Mouse (Mus musculus) intestine, postnatal 0 days (tissue): ENCODE measurements around the gene Rtn4r. TPM values are rescaled to one million over a fixed set of nuclear protein-coding genes. Genes with fewer than 3 reads are reported as not detected.
A peak's percentile ranks its signal among the peaks of the same experiment; 100 is the strongest.

Source experiments
- ATAC-seq: fragments of 200-750 bp; cut with Nextera tagmentation; 2 replicates; pipeline ENCODE4 v1.8.0; 2017; ENCODE audit warnings: mild to moderate bottlenecking, moderate TSS enrichment, moderate library complexity
- H3K27ac ChIP-seq: fragments of 300-500 bp; sonication (generic); 2 replicates; pipeline ENCODE4 v1.5.1; 2014; ENCODE audit warnings: mild to moderate bottlenecking, low read depth, low read length, moderate library complexity
- H3K27me3 ChIP-seq: fragments of 300-500 bp; sonication (generic); replicated peaks from 2 replicates; pipeline ENCODE4 v1.6.1; 2014; ENCODE audit warnings: low read length, mixed read lengths; ENCODE audit not compliant: control insufficient read depth, insufficient read depth
- H3K36me3 ChIP-seq: fragments of 300-500 bp; sonication (generic); 2 replicates; pipeline ENCODE4 v1.6.1; 2014; ENCODE audit warnings: mild to moderate bottlenecking, moderate library complexity; ENCODE audit not compliant: control insufficient read depth, insufficient read depth
- H3K4me1 ChIP-seq: fragments of 300-500 bp; sonication (generic); replicated peaks from 2 replicates; pipeline ENCODE4 v1.6.1; 2014; ENCODE audit warnings: antibody characterized with exemption, low read length, mixed read lengths; ENCODE audit not compliant: control insufficient read depth, insufficient read depth
- H3K4me2 ChIP-seq: fragments of 300-500 bp; sonication (generic); replicated peaks from 2 replicates; pipeline ENCODE4 v1.6.1; 2014; ENCODE audit warnings: low read depth, mild to moderate bottlenecking, moderate library complexity
- H3K4me3 ChIP-seq: fragments of 300-500 bp; sonication (generic); 2 replicates; pipeline ENCODE4 v1.5.1; 2014; ENCODE audit warnings: low read depth, low read length
- H3K9ac ChIP-seq: fragments of 300-500 bp; sonication (generic); 2 replicates; pipeline ENCODE4 v1.6.1; 2014; ENCODE audit warnings: mild to moderate bottlenecking, low read depth, low read length
- H3K9me3 ChIP-seq: fragments of 300-500 bp; sonication (generic); 2 replicates; pipeline ENCODE4 v1.6.1; 2016; ENCODE audit warnings: mixed run types; ENCODE audit not compliant: control insufficient read depth
- CTCF ChIP-seq: sonication (generic); IDR thresholded peaks from 2 replicates; pipeline ENCODE4 v1.5.1; 2016; ENCODE audit warnings: low read depth, mild to moderate bottlenecking, control low read depth, antibody characterized with exemption, moderate library complexity
- WGBS: fragments of 180-500 bp; shearing (Covaris S2); extraction: QIAGEN DNeasy Blood & Tissue Kit; methylation state at CpG from one replicate; pipeline ENCODE4 v1.1.7; 2014; 5-methylcytosine and 5-hydroxymethylcytosine counted together
- polyA plus RNA-seq: library from polyadenylated mRNA; unstranded; fragments of >200 nt; fragmentation: Nextera tagmentation; extraction: Ambion mirVana; gene quantifications from 2 replicates; pipeline ENCODE4 v1.2.1, GENCODE M21; 2015

Rtn4r gene
- polyA plus RNA-seq, 1 experiment from 2014 or later = 1.9 TPM

GRCm38 (mm10) chr16:18175817-18176541, 48.5 kb downstream of the Rtn4r start:
- no peaks in the 10 kb centered on the region for H3K4me1 ChIP-seq
- H3K4me3 ChIP-seq = no peak overlapping the region
- H3K27me3 ChIP-seq = no peaks in the 10 kb centered on the region
- no peak for TF ChIP-seq CTCF
- 35% methylated on average over 6 of the region's 6 CpGs for WGBS
- H3K27ac ChIP-seq = no peak overlapping the region
- H3K4me2 ChIP-seq = no peak overlapping the region
- no peak overlapping the region for H3K9ac ChIP-seq
- ATAC-seq = no peak
- H3K9me3 ChIP-seq = no peaks in the 10 kb centered on the region
- no peaks in the 10 kb centered on the region for H3K36me3 ChIP-seq

- peak; percentile 65 for TF ChIP-seq CTCF
- H3K9ac ChIP-seq = no peak overlapping the region
- H3K9me3 ChIP-seq = no peaks in the 10 kb centered on the region
- H3K27ac ChIP-seq = no peak overlapping the region
- H3K36me3 ChIP-seq = no peaks in the 10 kb centered on the region
- no peak for ATAC-seq
- no peaks in the 10 kb centered on the region for H3K27me3 ChIP-seq
- H3K4me1 ChIP-seq = no peaks in the 10 kb centered on the region
- WGBS = 61% methylated on average over 4 of the region's 4 CpGs
- no peak overlapping the region for H3K4me3 ChIP-seq
- H3K4me2 ChIP-seq = no peak overlapping the region
Measured at GRCm38 (mm10) chr16:18176758-18177157, 49.3 kb downstream of the Rtn4r start.

- no peak overlapping the region for H3K4me2 ChIP-seq
- no peak overlapping the region for H3K27ac ChIP-seq
- H3K27me3 ChIP-seq = no peaks in the 10 kb centered on the region
- H3K4me1 ChIP-seq = no peaks in the 10 kb centered on the region
- H3K4me3 ChIP-seq = no peak overlapping the region
- no peaks in the 10 kb centered on the region for H3K9me3 ChIP-seq
- 22% methylated on average over 2 of the region's 2 CpGs for WGBS
- ATAC-seq = no peak
- no peaks in the 10 kb centered on the region for H3K36me3 ChIP-seq
- no peak overlapping the region for H3K9ac ChIP-seq
- no peak for TF ChIP-seq CTCF
Measured at GRCm38 (mm10) chr16:18179591-18179990, 52.1 kb downstream of the Rtn4r start.

- WGBS = 46% methylated on average over 10 of the region's 10 CpGs
- Histone ChIP-seq H3K9ac (no peak overlapping the region), H3K4me2 (no peak overlapping the region), H3K9me3 (no peaks in the 10 kb centered on the region), H3K4me1 (no peaks in the 10 kb centered on the region; the same call in 1 of the 2 replicates), H3K27ac (no peak overlapping the region), H3K27me3 (no peaks in the 10 kb centered on the region), H3K36me3 (no peaks in the 10 kb centered on the region), H3K4me3 (no peak overlapping the region)
- ATAC-seq = no peak
- TF ChIP-seq CTCF = no peak
Measured at GRCm38 (mm10) chr16:18181398-18181797, 54.0 kb downstream of the Rtn4r start.

GRCm38 (mm10) chr16:18182766-18183165, 55.3 kb downstream of the Rtn4r start:
- 88% methylated on average over 8 of the region's 8 CpGs for WGBS
- no peak overlapping the region for H3K4me2 ChIP-seq
- no peaks in the 10 kb centered on the region; the same call in 1 of the 2 replicates for H3K4me1 ChIP-seq
- H3K4me3 ChIP-seq = no peak overlapping the region
- H3K27me3 ChIP-seq = no peaks in the 10 kb centered on the region
- no peak for TF ChIP-seq CTCF
- H3K27ac ChIP-seq = no peak overlapping the region
- no peak overlapping the region for H3K9ac ChIP-seq
- H3K36me3 ChIP-seq = no peaks in the 10 kb centered on the region
- ATAC-seq = no peak
- no peaks in the 10 kb centered on the region for H3K9me3 ChIP-seq

- Histone ChIP-seq H3K9ac (no peak overlapping the region), H3K36me3 (no peaks in the 10 kb centered on the region), H3K4me2 (no peak overlapping the region), H3K27me3 (no peaks in the 10 kb centered on the region), H3K9me3 (no peaks in the 10 kb centered on the region), H3K4me3 (no peak overlapping the region), H3K27ac (no peak overlapping the region), H3K4me1 (no peaks in the 10 kb centered on the region; the same call in 1 of the 2 replicates)
- 24% methylated on average over 8 of the region's 8 CpGs for WGBS
- peak; percentile 70 for ATAC-seq
- no peak for TF ChIP-seq CTCF
Measured at GRCm38 (mm10) chr16:18185715-18186449, 58.4 kb downstream of the Rtn4r start.
